Mouse (Mus musculus) frontal cortex, adult (tissue): Measurements from ENCODE around the gene Sh3pxd2a.

Experiments used
- ATAC-seq: cut with Nextera tagmentation; 2 replicates; pipeline ENCODE4 v1.9.2; 2017; ENCODE audit warnings: mild to moderate bottlenecking, moderate library complexity, mixed read lengths; ENCODE audit not compliant: low TSS enrichment

Gene Sh3pxd2a

GRCm38 (mm10) chr19:47210432-47210831 is 253.8 kb downstream of the Sh3pxd2a start:
- no peak for ATAC-seq
